Mouse (Mus musculus) right cerebral cortex, adult 18-20 months (tissue): ENCODE measurements around the gene Wasl.

ENCODE experiments used
- DNase-seq: peaks from one replicate; pipeline ENCODE4 v3.0.0; 2022; ENCODE audit warnings: mixed read lengths

The Wasl gene

DNA sequence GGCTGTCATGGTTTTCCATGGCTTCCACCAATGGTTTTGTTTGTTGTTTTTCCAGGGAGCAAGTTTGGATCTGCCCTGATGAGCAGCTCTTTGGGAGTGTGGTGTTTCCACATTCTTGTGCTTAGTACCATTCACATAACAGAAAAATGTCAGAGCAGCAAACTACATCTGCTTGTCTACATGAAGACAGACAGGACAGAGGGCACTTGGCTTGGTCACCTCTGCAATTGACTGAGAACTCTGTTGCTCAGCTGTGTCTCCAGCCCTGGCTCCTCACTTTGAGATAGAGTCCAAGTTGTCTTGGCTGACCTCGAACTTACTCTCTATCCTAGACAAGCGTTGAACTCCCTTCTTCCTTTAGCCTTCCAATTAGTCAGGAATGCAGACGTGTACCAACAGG is 62.5 kb downstream of the Wasl start:
- DNase-seq = no peak

DNA sequence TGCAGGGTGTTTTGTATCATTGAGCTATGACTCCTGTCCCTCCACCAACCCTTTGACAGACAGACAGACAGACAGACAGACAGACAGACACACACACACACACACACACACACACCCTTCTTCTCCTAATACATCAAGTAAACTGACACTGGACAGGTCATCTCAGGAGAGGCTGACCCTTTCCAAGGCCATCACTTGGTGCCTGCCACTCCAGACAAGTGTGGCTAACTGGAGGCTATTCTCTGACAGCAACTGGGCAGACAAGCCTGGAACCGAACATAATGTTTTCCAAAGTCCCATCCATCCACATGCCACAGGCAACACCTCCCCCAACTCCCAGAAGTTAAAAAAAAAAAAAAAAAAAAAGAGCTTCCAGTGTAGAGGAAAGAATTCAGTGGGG is 63.1 kb downstream of the Wasl start:
- no peak for DNase-seq

DNA sequence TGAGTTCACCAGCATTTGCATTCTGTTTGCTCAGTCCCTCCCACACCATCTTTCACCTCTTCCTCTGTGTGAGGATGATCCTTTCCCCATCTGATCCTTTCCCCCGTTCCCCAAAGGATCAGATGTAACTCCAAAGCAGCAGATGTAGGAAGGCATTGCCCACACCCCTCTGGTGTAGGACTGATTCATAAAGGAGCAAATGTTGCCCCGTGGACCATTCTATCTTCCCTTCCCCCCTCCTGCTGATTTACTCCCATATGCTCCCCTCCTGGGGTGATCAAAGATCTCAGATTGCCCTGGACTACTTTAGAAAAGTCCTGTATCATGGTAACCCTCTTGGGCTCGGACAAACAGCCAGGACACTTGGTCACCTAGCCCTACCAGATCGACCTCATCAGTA is 64.1 kb downstream of the Wasl start:
- no peak for DNase-seq

DNA sequence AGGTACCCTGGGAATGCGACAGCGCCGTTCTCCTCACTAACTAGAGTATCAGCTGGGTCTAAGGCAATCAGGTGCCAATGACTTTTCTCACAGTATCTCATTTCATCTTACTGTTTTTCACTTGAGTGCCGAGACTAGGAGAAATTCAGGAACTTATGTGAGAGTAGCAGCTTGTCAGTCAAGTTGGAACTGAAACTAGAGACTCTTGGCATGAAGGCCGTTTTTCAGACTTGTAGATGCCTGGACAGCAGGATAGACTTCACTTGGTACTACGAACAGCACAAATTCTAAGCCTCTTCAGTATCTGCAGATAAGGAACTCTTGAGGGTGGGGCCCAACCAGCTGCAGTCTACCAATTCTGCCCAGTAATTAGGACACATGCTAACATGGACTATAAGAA is 64.7 kb downstream of the Wasl start:
- DNase-seq = no peak

DNA sequence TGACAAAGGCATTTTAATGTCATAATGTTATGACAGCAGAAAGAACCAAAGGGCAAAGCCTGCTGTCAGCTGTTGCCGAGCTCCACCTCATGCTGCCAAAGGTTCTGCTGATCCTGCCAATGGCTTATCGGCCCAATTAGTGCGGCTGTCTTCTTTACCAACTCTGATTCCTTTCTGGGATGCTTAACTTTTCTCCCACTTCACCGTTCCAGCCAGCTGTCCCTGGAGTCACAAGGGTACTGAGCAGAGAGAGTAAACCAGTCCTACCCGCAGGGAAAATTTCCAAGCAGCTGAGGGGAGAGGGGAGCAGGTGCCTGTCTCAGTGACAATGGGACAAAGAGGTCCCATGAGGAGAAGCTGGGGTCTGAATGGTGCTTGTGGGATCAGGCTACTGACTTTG is 65.2 kb downstream of the Wasl start:
- DNase-seq = no peak

DNA sequence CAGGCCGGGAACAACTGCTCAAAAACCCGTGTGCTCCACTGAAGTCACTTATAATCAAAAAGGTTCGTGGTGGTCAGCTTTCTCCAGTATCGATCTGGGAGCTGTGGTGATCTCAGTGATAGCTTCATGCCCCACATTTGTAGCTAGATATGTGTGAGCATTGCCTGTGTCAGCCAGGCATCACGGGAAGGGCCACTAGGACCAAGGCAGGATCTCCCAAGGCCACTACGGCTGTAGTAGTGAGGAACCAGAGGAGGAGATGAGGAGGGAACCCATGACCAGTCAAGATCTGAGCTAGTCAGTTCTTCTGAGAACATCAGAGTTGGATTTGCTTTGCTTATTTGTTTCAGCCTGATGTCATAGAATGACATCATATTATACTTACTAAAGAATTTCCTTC is 65.6 kb downstream of the Wasl start:
- DNase-seq = no peak

DNA sequence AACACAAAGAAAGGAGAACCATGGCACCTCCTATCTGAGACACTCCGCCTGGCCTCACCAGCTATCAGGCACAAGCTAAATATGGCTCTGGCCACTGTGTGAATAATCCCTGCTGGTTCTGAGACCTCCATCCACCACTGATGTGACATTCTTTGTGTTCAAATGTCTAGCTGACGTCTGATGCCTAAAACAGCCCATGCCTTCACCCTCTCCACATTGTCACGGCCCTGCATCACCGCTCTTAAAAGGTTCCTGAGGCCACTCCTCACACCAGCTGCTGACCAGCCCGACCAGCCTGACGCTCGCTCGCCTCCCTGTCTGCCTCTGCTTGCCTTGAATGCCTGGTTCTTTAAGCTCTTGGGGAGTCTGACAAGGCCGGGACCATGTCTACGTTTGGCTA is 67.3 kb downstream of the Wasl start, which contains the start of gene Lmod2:
TSS of gene Lmod2 (plus strand) at position 263 of the 400 bp plus-strand sequence.
- DNase-seq = no peak

DNA sequence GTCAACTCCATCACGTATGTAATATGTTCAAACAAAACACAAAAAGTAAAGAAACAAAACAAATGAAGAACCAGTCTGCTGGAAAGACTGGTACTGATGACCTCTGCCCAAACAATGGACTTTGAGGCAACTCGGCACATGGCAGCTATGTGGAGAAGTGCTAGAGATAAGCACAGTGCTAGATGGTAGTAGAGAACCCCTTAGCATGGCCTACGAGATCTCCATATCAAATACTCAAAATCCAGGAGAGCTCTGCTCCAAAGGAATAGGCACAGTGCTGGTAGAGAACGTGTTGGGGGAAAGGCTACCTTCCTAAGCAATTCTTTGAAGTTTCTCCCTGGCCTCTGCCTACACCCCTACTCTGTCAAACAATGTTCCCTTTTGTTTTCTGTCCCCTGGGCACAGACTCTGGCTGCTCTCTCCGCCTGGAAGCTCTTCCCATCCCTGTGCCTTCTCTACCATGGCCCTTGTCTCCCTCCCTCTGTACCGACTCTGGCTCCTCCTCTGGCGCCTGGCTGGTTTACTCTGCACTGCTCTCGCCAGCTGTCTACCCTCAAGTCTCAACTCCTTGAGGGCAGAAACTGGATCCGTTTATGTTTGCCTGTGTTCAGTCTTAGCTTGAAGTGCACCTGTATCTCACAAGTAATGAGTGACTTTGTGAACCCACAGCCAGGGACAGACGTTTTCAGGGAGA is 73.1 kb downstream of the Wasl start:
- DNase-seq = no peak

DNA sequence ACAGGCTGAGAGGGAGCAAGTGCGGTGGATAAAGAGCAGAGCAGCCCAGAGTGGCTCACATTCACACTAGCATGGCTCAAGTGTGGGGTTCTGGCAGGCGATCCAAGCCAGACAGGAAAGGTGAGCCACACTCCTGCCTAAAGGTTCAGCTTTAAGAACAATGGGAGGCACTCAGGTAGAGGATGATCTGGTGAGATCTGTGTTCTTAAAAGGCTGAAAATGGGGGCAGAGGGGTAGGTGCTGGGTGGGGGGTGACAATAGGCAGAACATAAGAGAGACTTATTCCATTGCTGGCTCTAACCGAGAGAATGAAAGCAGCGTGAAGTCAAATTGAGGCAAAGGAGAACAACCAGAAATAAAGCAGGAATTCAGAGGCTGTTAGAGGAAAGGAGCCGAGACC is 74.5 kb downstream of the Wasl start:
- DNase-seq = no peak

DNA sequence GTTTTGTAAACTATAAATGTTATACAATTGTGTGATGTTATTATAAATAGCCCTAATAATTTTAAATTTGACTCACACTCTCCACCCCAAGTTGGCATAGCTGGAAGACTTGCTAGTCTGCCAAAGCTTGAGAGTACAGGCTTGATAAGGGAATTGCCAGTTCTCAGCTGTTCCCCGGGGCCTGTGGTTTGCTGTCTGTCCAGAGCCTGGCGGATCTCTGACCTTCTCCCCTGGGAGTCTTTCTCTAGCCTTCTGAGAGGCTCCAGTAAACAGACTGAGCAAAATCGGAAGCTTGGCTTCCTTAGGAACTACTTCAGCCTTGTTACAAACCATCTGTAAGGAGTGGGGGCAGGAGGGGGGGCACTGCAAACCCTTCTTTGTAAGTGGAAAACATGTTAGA is 77.9 kb downstream of the Wasl start:
- DNase-seq = no peak

DNA sequence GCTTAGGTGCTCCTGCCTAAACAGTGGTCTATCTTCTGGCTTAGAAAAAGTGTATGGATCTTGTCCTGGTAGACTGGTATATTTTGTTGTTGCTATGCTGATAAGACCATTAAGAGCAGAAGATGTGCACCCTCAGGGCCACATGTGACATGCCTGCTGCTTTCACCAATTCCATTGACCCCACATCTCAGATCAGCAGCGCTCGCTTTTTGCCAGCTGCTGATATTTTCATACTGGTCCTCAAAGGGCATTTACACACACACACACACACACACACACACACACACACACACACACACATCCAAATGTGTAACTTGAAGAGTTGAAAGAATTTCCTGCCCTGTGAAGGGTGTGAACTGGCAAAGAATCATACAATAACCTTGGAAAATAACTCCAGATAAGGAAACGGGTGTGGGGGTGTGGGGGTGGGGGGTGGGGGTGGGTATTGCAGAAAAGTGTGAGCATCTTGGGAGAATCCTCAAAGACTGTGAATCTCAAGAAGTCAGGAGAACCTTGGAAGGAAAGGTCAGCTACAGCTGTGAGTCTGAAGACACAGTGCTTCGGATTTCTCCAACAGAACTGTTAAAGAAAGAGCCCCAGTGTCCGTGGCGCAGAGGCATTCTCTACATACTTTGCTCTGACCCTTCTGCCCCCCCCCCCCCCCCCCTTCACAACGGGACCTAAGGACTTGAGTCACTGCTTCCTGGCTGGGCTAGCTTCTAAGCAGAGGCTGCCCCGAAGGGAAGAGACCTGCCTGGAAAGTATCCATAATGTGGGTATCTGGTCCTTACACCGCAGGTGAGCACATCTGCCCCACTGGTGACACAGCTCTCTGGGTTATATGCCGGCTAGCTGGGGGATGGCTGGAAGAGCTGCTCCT is 79.1 kb downstream of the Wasl start:
- no peak for DNase-seq

DNA sequence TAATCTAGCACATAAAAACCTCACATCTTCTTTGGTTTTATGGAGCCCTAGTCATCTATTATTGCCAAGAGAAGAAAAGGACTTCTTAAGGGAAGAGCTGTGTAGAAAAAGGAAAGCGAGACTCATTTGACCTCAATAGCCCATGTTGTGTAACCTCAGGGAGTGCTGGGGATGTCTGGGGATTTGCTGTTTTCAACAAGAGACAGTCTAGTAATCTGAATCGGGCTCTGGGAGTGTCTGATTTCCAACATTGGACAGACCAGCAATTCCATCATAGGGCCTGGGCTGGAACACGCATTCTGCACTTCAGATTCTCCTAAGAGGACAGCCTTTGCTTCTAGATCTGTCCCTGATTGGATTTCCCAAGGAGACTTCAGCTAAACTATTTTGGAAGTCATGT is 81.4 kb downstream of the Wasl start:
- DNase-seq = no peak

DNA sequence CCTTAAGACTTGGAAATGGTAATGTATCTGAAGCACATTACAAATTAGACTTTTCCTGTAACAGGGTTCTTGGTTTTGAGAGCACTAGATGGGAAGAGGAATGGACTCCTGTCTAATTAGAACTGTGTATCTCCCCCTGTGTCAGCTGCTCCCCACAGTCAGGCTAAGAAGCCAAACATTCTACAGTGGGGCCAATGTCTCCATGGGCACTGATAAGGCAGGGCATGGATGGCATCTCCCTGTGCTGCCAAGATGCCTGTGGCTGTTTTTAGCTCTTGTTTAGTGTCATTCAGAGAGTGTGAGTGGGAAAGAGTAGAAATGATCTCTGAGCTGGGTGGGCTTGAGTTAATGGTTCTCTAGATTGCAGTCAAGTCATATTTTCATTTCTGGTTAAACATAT is 91.5 kb downstream of the Wasl start:
- DNase-seq = no peak

DNA sequence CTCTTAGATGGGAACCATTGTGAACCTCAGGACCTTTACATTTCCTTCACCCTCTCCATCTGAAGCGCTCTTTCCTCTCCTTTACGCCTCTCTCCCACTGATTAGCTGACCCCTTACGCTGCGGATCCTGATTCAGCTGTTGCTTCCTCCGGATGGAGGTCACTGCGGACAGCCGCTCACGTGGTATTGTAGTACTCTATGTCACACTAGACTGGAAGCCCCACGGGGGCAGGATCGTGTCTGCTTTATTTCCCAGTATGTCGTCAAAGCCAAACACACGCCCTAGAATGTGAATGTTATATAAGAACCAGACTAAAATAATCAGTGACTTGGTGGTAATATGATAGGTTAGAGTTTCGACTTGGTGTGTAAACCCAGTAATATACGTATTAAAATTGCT is 92.4 kb downstream of the Wasl start:
- DNase-seq = no peak

DNA sequence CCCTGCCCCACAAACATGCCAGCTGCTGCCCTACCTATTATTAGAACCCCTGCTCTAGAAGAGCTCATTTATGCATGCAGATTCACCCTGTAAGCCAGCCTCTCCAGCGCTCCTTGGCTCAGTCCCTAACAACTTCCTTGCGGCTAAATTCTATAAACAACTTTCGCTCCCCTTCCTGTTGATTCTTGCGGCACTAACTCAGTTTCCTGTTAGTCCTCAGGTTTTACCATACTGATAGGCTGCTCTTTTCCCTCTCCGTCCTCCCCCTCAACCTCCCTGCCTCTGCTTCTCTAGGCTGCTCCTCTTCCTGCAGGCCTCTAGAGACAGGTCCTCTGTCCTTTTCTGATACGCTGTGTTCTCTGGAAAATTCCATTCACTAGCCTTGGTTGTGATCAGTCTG is 93.7 kb downstream of the Wasl start:
- no peak for DNase-seq

DNA sequence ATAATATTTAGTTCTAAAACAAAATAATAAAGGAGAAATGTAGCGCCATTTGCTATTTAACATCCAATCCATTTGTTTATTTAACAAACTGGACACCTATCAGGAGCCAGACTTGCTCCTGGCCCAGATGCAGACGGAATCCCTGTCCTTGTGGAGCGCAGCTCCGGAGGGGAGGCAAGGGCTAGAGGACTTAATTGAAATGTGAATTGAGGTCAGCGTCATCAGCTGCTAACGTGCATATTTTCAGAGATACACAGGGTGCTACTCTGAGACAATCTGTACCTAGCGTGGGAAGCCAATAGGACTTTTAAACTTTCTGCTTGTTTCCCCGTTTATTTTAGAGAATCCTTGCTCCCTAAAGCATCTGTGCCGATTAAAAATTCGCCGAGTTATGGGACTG is 94.5 kb downstream of the Wasl start:
- no peak for DNase-seq

DNA sequence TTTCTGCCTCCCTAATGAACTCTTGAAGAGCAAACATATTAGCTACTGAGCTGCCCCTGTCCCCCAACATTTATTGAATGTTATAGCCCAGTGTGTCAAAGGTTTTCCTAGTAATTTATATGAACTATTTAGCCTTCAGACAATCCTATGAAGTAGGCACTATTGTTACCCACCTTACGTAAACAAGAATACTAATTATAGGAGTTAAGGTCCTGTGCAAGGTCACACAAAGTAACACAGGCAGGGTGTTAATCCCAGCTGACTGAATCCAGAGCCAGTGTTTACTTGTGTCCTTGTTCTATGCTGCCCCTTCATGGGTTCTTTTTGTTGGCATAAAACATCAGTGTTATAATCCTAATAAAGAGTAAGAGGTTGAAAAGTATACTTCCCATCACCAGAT is 95.1 kb downstream of the Wasl start:
- DNase-seq = no peak

DNA sequence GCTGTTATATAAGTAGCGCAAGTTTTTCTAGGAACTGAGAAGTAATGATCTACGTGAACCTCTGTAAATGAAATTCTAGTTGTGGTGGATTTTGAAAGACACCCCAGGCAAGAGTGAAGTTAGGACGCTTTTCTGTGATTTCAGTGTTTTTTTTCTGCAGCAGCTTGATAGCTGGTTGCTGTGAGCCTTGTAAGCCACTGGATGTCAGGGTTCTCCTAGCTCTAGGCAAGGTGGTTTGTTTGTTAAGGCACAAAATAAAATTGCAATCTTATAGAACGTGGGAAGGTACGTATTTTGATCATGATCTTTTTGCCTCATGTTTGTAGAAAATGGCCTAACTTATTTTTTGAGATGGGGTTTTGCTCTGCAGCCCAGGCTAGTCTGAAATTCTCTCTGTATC is 95.8 kb downstream of the Wasl start:
- DNase-seq = no peak

DNA sequence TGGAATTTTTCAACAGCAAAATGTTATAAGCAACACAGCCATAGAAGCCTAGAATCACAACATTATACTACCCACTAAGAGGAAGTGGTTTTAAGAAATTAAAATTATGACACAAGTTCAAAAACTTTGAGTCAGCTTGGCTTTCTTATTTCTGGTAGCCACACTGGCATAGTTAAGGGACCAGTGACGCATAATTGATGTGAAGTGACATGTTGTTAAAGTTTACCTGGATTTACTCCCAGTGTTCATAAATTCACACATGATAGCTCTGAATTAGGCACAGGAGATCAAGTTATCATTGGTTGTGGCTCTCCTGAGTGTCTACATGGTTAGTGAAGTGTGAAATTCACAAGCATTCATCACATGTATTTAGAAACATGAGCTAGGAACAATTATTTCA is 99.9 kb downstream of the Wasl start:
- no peak for DNase-seq

DNA sequence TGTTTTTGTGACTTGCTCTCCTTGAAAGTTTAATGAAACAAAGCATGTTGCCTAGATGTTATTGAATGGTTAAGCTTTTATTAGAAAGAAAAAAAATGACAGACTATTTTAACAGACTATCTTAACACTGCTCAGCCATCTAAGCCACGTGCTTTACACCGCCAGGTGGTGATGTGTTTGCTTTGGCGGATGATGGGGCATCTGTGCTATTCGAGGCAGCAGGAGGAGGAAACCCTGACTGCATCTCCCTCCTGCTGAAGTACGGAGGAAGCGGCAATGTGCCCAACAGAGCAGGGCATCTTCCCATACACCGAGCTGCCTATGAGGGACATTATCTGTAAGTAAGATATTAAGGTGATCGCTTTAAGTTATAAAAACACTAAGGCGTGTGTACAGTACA is 100.7 kb downstream of the Wasl start:
- peak; percentile 31 for DNase-seq
